Mouse (Mus musculus) stomach, embryonic 14.5 days (tissue): ENCODE measurements around the gene Cyp17a1. TPM values are rescaled to one million over a fixed set of nuclear protein-coding genes. Genes with fewer than 3 reads are reported as not detected.

ENCODE experiments used
- ATAC-seq: fragments of 200-750 bp; cut with Nextera tagmentation; 2 replicates; pipeline ENCODE4 v1.8.0; 2017; ENCODE audit warnings: low read depth, moderate TSS enrichment; ENCODE audit not compliant: insufficient number of reproducible peaks, insufficient read depth, low FRiP score
- H3K27ac ChIP-seq: fragments of 300-500 bp; sonication (generic); 2 replicates; pipeline ENCODE4 v1.5.1; 2014; ENCODE audit warnings: mild to moderate bottlenecking, low read length, moderate library complexity, mixed read lengths
- H3K27me3 ChIP-seq: fragments of 300-500 bp; sonication (generic); 2 replicates; pipeline ENCODE4 v1.6.1; 2014; ENCODE audit warnings: low read length, control low read depth, mixed read lengths; ENCODE audit not compliant: control insufficient read depth, insufficient read depth
- H3K36me3 ChIP-seq: fragments of 300-500 bp; sonication (generic); 2 replicates; pipeline ENCODE4 v1.6.1; 2014; ENCODE audit warnings: mild to moderate bottlenecking, control low read depth, low read length, moderate library complexity, mixed read lengths; ENCODE audit not compliant: control insufficient read depth, insufficient read depth
- H3K4me1 ChIP-seq: fragments of 300-500 bp; sonication (generic); 2 replicates; pipeline ENCODE4 v1.6.1; 2014; ENCODE audit warnings: low read length, control low read depth, mixed read lengths; ENCODE audit not compliant: control insufficient read depth, insufficient read depth
- H3K4me2 ChIP-seq: fragments of 300-500 bp; sonication (generic); replicated peaks from 2 replicates; pipeline ENCODE4 v1.6.1; 2014; ENCODE audit warnings: low read depth, low read length, control low read depth
- H3K4me3 ChIP-seq: fragments of 300-500 bp; sonication (generic); 2 replicates; pipeline ENCODE4 v1.5.1; 2014; ENCODE audit warnings: low read depth, low read length, control low read depth
- H3K9ac ChIP-seq: fragments of 300-500 bp; sonication (generic); replicated peaks from 2 replicates; pipeline ENCODE4 v1.6.1; 2014; ENCODE audit warnings: low read depth, mild to moderate bottlenecking, control low read depth, low read length, moderate library complexity, mixed read lengths
- H3K9me3 ChIP-seq: fragments of 300-500 bp; sonication (generic); 2 replicates; pipeline ENCODE4 v1.6.1; 2016; ENCODE audit warnings: low read depth, low read length, control low read depth; ENCODE audit not compliant: control insufficient read depth
- WGBS: fragments of 180-500 bp; shearing (Covaris S2); extraction: QIAGEN DNeasy Blood & Tissue Kit; methylation state at CpG from one replicate; pipeline ENCODE4 v1.1.7; 2014; 5-methylcytosine and 5-hydroxymethylcytosine counted together
- polyA plus RNA-seq: library from polyadenylated mRNA; unstranded; fragments of >200 nt; fragmentation: Nextera tagmentation; extraction: Ambion mirVana; gene quantifications from 2 replicates; pipeline ENCODE4 v1.2.1, GENCODE M21; 2014

The Cyp17a1 gene
- not detected in 2 replicates for polyA plus RNA-seq

DNA sequence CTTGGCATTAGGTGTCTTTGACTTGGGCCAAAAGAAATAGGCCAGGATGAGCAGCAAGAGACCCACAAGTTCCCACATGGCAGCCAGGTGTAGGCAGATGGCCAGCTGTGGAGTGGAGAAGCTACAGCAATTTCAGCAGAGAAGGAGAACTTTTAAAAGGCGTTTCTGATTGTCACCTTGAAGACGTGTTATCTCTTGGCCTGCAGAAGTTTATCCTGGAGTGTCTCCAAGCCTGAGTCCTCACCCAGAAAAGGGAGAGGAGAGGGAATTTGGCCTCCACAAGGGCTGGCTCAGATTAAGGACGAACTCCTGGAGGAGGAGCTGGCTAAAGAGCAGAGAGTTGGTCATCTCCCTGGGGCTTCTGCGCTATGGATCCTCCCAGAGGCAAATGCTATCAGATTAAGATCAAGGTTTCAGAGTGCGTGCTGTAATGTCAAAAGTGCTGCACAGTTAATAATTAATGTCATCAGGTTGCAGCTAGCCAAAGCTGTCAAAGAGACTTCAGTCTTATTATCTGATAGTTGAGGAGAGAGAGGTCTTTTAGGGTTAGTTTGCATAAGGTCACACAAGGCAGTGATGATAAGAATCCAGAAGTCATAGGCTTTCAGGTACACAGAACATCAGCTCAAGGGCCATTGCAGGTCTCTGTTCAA lies at the start of gene Cyp17a1:
TSS of gene Cyp17a1 (minus strand) at position 407 of the 653 bp plus-strand sequence.
- Histone ChIP-seq H3K9ac (no peak within 1 kb of the TSS), H3K4me1 (no peaks in the 10 kb centered on the region), H3K27me3 (no peaks in the 10 kb centered on the region), H3K4me3 (no peak within 1 kb of the TSS), H3K27ac (no peak within 1 kb of the TSS), H3K4me2 (no peak within 1 kb of the TSS), H3K36me3 (no peaks in the 10 kb centered on the region), H3K9me3 (no peaks in the 10 kb centered on the region)
- ATAC-seq, result no peak
- 41% methylated on average over 5 of the region's 5 CpGs for whole genome bisulfite sequencing

- 0 out of 2 replicates have a peak, but pooled peaks cover 4% of the 10 kb centered on the region for H3K9me3 ChIP-seq
- no peaks in the 10 kb centered on the region for H3K27me3 ChIP-seq
- H3K36me3 ChIP-seq, result no peaks in the 10 kb centered on the region; the same call in 1 of the 2 replicates
- no peak overlapping the region for H3K4me3 ChIP-seq
- H3K27ac ChIP-seq, result no peak overlapping the region
- no peaks in the 10 kb centered on the region for H3K4me1 ChIP-seq
- WGBS, result 85% methylated on average over 4 of the region's 4 CpGs
- ATAC-seq, result no peak
- no peak overlapping the region for H3K9ac ChIP-seq
- no peak overlapping the region for H3K4me2 ChIP-seq
These were observed 45.2 kb upstream of the Cyp17a1 start for GRCm38 (mm10) chr19:46718150-46718549.

- no peak for ATAC-seq
These were observed 42.0 kb upstream of the Cyp17a1 start for GRCm38 (mm10) chr19:46715016-46715415.

DNA sequence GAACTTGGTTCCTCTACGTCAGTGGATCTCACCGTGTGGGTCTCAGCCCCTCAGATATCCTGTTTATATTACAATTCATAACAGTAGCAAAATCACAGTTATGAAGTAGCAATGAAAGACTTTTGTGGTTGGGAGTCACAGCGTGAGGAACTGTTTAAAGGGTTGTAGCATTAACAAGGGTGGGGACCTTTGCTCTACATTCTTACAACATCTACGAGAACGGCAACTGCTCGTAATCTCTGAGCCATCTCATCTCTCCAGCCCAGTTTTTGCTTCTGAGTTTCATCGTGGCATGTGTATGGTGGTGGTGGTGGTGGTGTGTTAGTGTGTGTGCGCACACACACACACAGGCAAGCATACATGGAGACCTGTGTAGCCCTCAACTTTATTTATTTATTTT lies 41.3 kb upstream of the Cyp17a1 start:
- Histone ChIP-seq H3K36me3 (no peaks in the 10 kb centered on the region), H3K4me3 (no peak overlapping the region), H3K9ac (no peak overlapping the region), H3K4me2 (no peak overlapping the region), H3K27ac (no peak overlapping the region), H3K4me1 (no peaks in the 10 kb centered on the region), H3K27me3 (no peaks in the 10 kb centered on the region), H3K9me3 (0 out of 2 replicates have a peak, but pooled peaks cover 4% of the 10 kb centered on the region)
- 80% methylated on average over 8 of the region's 8 CpGs for WGBS
- ATAC-seq, result no peak

More at GRCm38 (mm10) chr19:46715016-46715415, 42.0 kb upstream of the Cyp17a1 start:
- H3K36me3 ChIP-seq, result no peaks in the 10 kb centered on the region
- no peaks in the 10 kb centered on the region for H3K27me3 ChIP-seq
- H3K4me2 ChIP-seq, result no peak overlapping the region
- no peak overlapping the region for H3K4me3 ChIP-seq
- no peak overlapping the region for H3K9ac ChIP-seq
- H3K9me3 ChIP-seq, result 0 out of 2 replicates have a peak, but pooled peaks cover 4% of the 10 kb centered on the region
- no peaks in the 10 kb centered on the region for H3K4me1 ChIP-seq
- no peak overlapping the region for H3K27ac ChIP-seq
- WGBS, result 91% methylated on average over 8 of the region's 8 CpGs

DNA sequence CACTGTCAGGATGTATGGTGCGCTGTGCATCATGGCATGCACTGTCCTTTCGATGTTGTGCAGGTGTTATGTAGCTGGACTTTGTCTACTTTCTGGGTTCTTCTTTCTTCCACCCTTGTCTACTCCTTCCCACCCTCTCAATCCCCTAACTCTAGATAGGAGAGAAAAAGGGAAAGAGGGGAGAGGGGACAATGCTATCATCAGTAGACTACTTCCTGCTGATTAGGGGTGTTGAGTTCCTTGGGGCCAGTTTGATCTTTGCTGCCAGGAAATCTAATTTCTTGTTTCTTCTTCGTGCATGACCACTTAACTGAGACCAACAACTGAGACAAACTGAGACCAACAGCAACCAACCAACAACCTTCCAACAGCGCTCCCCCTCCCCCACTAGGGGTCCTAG lies 37.6 kb upstream of the Cyp17a1 start:
- H3K4me2 ChIP-seq, result no peak overlapping the region
- no peak overlapping the region for H3K4me3 ChIP-seq
- H3K4me1 ChIP-seq, result peaks cover 9% of the 10 kb centered on the region; the same call in 1 of the 2 replicates
- no peak overlapping the region for H3K27ac ChIP-seq
- H3K36me3 ChIP-seq, result no peaks in the 10 kb centered on the region
- ATAC-seq, result no peak
- H3K9ac ChIP-seq, result no peak overlapping the region
- no peaks in the 10 kb centered on the region for H3K9me3 ChIP-seq
- no peaks in the 10 kb centered on the region for H3K27me3 ChIP-seq
- 94% methylated on average over 4 of the region's 4 CpGs for WGBS

DNA sequence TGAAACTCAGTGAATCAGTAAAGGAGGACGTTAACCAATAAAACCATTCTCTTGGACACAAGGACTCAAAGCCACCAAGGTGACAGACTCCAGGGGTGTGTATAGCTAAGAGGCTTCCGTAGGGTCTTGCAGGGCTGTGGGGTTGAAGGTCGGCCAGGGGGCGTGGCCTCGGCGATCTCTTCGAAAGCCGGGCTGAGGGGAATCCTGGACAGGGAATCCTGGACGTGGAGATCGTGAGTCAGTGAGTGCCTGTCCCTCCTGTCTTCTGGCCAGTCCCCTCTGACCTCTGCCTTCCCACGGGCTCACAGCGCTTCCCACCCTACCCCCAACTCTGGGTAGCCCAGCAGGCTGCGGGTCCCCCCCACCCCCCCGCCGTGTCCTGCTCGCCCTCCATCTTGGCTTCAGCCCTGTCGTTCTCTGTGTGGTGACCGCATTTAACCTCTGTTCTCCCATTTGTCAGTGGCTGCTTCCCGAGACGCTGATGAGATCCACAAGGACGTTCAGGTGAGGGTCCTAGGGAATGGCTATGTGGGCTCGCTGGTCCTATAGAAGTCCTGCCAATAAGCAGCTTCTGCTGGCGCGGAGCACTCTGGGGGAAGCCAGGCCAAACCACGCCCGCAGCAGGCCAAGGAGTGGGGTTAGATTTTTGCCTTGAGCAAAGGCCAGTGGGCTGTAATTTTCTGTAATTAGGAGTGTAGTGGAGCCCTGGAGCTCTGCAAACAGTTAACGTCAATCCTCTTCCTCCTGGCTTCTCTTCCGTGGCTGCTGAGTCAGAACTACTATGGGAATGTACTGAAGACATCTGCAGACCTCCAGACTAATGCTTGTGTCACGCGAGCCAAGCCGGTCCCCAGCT lies 34.6 kb upstream of the Cyp17a1 start, which contains the start of gene As3mt:
TSS of gene As3mt (plus strand) at position 163 of the 856 bp plus-strand sequence.
- Histone ChIP-seq H3K9ac (no peak within 1 kb of the TSS; the same call in 1 of the 2 replicates), H3K9me3 (no peaks in the 10 kb centered on the region), H3K4me3 (peak within 1 kb of the TSS; percentile 31), H3K27ac (peak within 1 kb of the TSS; percentile 21; the same call in 1 of the 2 replicates), H3K27me3 (no peaks in the 10 kb centered on the region), H3K4me1 (peaks cover 9% of the 10 kb centered on the region; the same call in 1 of the 2 replicates), H3K36me3 (no peaks in the 10 kb centered on the region), H3K4me2 (peak within 1 kb of the TSS; percentile 71)
- WGBS, result 11% methylated on average over 31 of the region's 31 CpGs
- peak; percentile 77; the same call in 1 of the 2 replicates for ATAC-seq

DNA sequence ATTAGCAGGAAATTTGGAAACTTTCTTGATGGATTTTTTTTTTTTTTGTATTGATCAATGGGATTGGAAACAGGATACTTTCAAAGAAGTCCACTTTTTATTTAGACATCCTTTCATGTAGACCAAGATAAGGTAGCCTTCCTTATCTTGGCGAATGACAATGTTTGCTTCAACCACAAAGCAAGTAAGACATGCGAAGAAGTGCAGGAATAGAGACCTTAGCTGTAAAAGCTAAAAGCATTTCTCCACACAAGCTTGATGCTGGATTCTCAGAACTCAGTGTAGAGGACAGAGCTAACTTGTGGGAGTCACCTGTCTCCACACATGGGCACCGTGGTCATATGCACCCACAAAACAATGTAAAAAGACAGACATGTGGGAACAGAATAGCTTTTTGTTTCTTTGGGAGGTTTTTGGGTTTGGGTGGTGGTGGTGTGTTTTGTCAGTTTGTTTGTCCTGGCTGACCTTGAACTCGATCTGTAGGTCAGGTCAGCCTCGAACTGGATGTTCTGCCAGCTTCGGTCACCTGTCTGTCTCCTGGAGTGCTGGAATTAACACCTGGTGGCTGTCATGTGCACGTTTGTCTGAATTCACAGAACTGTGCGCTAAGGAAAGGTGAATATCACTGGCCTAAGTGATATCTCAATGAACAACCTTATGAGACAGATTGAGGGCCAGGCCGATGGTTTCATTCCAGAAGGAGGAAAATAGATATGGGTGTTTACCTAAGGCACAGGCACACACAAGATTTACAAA lies 33.7 kb upstream of the Cyp17a1 start:
- no peak for ATAC-seq
- peak overlapping the region; percentile 71 for H3K4me2 ChIP-seq

More for the DNA sequence above, 33.7 kb upstream of the Cyp17a1 start:
- no peaks in the 10 kb centered on the region for H3K36me3 ChIP-seq
- H3K9me3 ChIP-seq, result no peaks in the 10 kb centered on the region
- 59% methylated on average over 9 of the region's 9 CpGs for WGBS
- no peak overlapping the region for H3K27ac ChIP-seq
- H3K4me3 ChIP-seq, result peak overlapping the region; percentile 31
- no peaks in the 10 kb centered on the region for H3K27me3 ChIP-seq
- peaks cover 9% of the 10 kb centered on the region; the same call in 1 of the 2 replicates for H3K4me1 ChIP-seq
- H3K9ac ChIP-seq, result no peak overlapping the region
